Mouse (Mus musculus) stomach, postnatal 0 days (tissue): ENCODE results near the gene Ran.

Experiments
- CTCF ChIP-seq: IDR thresholded peaks from 2 replicates; pipeline ENCODE4 v1.5.1; 2016; ENCODE audit warnings: antibody characterized with exemption, low read depth, mild to moderate bottlenecking, moderate library complexity
- EP300 ChIP-seq: optimal IDR thresholded peaks from 2 replicates; pipeline ENCODE3; 2016; ENCODE audit warnings: antibody characterized with exemption

GRCm38 (mm10) chr5:128980857-128981256 lies 39.0 kb upstream of the Ran start:
- no peak for TF ChIP-seq CTCF
- TF ChIP-seq EP300: no peak
